Mouse (Mus musculus) neural tube, embryonic 14.5 days (tissue): ENCODE data around the gene Lpp. TPM values are rescaled to one million over a fixed set of nuclear protein-coding genes. Genes with fewer than 3 reads are reported as not detected.

Experiments
- ATAC-seq: fragments of 200-750 bp; cut with Nextera tagmentation; 2 replicates; pipeline ENCODE4 v1.8.0; 2017; ENCODE audit warnings: low read depth, mild to moderate bottlenecking, moderate TSS enrichment, moderate library complexity
- H3K27ac ChIP-seq: fragments of 300-500 bp; sonication (generic); 2 replicates; pipeline ENCODE4 v1.5.1; 2014; ENCODE audit warnings: low read depth, mild to moderate bottlenecking, control low read depth, low read length, moderate library complexity, mixed read lengths
- H3K27me3 ChIP-seq: fragments of 300-500 bp; sonication (generic); 2 replicates; pipeline ENCODE4 v1.6.1; 2014; ENCODE audit warnings: low read length; ENCODE audit not compliant: control insufficient read depth, insufficient read depth
- H3K36me3 ChIP-seq: fragments of 300-500 bp; sonication (generic); 2 replicates; pipeline ENCODE4 v1.6.1; 2014; ENCODE audit warnings: low read length, mixed read lengths; ENCODE audit not compliant: control insufficient read depth, insufficient read depth
- H3K4me1 ChIP-seq: fragments of 300-500 bp; sonication (generic); 2 replicates; pipeline ENCODE4 v1.6.1; 2014; ENCODE audit warnings: low read length; ENCODE audit not compliant: control insufficient read depth, insufficient read depth
- H3K4me2 ChIP-seq: fragments of 300-500 bp; sonication (generic); 2 replicates; pipeline ENCODE4 v1.6.1; 2014; ENCODE audit warnings: mild to moderate bottlenecking, low read depth, low read length, control low read depth
- H3K4me3 ChIP-seq: fragments of 300-500 bp; sonication (generic); 2 replicates; pipeline ENCODE4 v1.5.1; 2014; ENCODE audit warnings: low read depth, low read length, control low read depth, mixed read lengths
- H3K9ac ChIP-seq: fragments of 300-500 bp; sonication (generic); replicated peaks from 2 replicates; pipeline ENCODE4 v1.6.1; 2014; ENCODE audit warnings: low read depth, mild to moderate bottlenecking, control low read depth, low read length, mixed read lengths
- H3K9me3 ChIP-seq: fragments of 300-500 bp; sonication (generic); 2 replicates; pipeline ENCODE4 v1.6.1; 2016; ENCODE audit warnings: low read length; ENCODE audit not compliant: control insufficient read depth
- WGBS: fragments of 180-500 bp; shearing (Covaris S2); extraction: QIAGEN DNeasy Blood & Tissue Kit; methylation state at CpG from one replicate; pipeline ENCODE4 v1.1.7; 2014; 5-methylcytosine and 5-hydroxymethylcytosine counted together
- polyA plus RNA-seq: library from polyadenylated mRNA; unstranded; fragments of >200 nt; fragmentation: Nextera tagmentation; extraction: Ambion mirVana; gene quantifications from 2 replicates; pipeline ENCODE4 v1.2.1, GENCODE M21; 2014

Gene Lpp
- polyA plus RNA-seq, 1 experiment from 2014 or later, result 7.0 TPM

DNA sequence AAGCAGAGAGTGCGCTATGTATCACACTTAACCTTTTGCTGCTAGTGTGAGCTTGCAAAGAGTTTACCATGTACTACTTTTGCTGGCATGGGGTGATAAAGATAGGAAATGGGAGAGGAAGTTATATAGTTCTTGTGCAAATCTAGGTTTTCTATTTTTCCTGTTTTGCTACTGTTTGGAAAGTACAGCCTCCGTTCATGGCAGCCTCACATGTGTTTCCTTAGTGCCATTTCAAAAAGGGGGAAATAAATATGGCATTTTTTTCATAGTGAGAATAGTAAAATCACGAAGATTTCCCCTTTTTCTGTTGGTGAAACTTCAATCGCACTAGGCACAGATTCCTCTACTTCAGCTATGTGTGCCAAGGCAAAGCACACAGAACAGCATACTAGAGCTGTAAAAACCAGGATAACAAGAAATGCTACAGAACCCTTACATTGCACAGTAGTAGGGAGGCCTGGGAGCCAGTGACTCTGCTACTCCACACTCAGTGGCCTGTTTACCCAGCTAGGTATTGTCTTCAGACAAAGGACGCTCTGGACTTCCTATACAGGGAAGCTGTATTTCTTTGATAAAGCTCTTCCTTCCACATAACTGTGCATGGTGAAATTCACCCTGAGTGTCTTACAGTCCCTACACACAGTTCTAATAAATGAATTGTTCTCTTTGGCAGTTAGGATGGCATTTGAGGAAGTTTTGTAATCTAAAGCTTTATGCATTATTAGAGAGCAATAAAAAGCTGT is 276.6 kb downstream of the Lpp start:
- Histone ChIP-seq H3K27me3 (no peaks in the 10 kb centered on the region), H3K36me3 (no peaks in the 10 kb centered on the region), H3K4me1 (no peaks in the 10 kb centered on the region), H3K9ac (no peak overlapping the region), H3K4me2 (no peak overlapping the region), H3K27ac (no peak overlapping the region), H3K9me3 (no peaks in the 10 kb centered on the region), H3K4me3 (no peak overlapping the region)
- no peak for ATAC-seq
- 83% methylated on average over 5 of the region's 5 CpGs for WGBS

DNA sequence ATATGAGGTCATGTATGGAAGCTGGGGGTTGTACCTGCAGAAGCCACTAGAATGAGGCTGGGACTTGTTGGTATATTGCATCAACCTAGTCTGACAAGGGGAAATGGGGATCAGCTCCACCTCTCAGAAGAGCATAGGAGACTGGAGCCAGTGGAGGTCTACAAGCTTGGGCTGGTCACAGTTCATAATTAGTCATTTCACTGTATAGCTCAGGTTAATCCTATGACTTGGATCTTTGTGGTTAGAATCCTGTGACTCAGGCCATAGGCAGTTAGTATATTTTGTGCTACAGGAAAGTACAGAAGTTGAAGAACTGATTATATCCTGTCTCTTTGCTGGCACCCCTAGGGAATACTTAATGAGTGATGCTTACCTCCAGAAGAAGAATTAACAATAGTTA is 285.6 kb downstream of the Lpp start:
- Histone ChIP-seq H3K9ac (no peak overlapping the region), H3K4me3 (no peak overlapping the region), H3K4me1 (no peaks in the 10 kb centered on the region), H3K36me3 (no peaks in the 10 kb centered on the region), H3K4me2 (no peak overlapping the region), H3K27me3 (no peaks in the 10 kb centered on the region), H3K27ac (no peak overlapping the region), H3K9me3 (no peaks in the 10 kb centered on the region)
- ATAC-seq, result no peak

DNA sequence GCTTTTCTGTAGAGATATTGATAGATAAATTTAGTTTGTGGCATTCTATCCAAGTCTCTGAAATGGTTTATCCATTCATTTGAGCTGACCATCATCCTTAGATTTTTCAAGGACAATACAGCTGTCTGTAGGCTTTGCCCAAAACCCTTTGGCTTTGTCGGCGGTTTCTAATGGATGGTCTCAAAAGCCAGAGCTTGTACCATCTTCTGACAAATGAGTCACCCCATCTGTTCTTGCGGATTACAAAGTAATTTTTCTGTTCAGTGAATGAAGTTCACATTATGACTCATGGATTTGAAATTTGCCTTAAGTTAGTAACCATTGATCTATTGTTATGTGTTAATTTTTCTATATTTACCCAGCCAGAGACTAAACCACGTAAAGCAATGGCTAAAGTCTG is 301.8 kb downstream of the Lpp start:
- Histone ChIP-seq H3K27ac (no peak overlapping the region), H3K9ac (no peak overlapping the region), H3K9me3 (no peaks in the 10 kb centered on the region), H3K4me2 (no peak overlapping the region), H3K36me3 (no peaks in the 10 kb centered on the region), H3K4me3 (no peak overlapping the region), H3K4me1 (no peaks in the 10 kb centered on the region), H3K27me3 (no peaks in the 10 kb centered on the region)
- 94% methylated on average over 4 of the region's 4 CpGs for WGBS
- ATAC-seq, result no peak

DNA sequence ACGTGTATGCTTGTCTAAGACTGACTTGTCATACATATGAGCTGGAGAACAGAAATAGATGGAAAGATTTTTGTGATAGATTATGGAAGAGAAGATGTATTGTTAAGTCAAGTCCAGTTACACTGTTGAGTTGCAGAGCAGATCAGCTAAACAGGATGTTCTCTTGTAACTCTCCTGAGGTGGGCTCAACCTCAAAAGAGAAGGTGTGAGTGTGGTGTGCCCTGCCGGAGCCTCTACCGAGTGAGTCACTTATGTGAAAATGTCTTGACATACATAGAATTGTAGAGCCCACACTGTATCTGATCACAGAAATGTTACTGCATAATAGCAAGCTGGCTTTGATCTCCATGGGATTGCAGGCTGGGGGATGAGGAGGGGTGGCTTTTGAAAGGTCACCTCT is 310.9 kb downstream of the Lpp start:
- Histone ChIP-seq H3K4me3 (no peak overlapping the region), H3K27ac (no peak overlapping the region)
- 96% methylated on average over 3 of the region's 3 CpGs for WGBS

DNA sequence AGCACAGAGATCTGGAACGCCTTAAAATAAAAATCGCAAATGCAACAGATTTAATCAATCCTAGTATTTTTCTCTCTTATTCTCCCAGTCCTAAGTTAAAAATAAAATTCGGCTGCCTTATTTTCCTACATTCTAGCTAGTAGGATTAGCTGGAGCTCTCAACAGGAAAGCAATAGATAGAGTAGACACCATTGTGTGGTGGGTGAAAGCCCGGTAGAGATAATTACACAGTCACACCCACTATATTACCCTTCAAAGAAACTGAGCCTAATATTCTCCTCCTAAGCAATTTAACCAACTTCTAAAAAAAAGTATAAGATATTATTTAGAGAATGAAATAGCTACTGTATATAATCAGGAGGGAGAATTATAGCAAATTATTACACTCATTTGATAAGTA is 330.3 kb downstream of the Lpp start:
- ATAC-seq, result no peak
- Histone ChIP-seq H3K27me3 (no peaks in the 10 kb centered on the region), H3K36me3 (no peaks in the 10 kb centered on the region), H3K9me3 (no peaks in the 10 kb centered on the region), H3K4me3 (no peak overlapping the region), H3K9ac (no peak overlapping the region), H3K4me2 (no peak overlapping the region), H3K4me1 (0 out of 2 replicates have a peak, but pooled peaks cover 4% of the 10 kb centered on the region), H3K27ac (no peak overlapping the region)
- 59% methylated on average over 4 of the region's 4 CpGs for WGBS

More for the DNA sequence above, 310.9 kb downstream of the Lpp start:
- Histone ChIP-seq H3K27me3 (no peaks in the 10 kb centered on the region), H3K36me3 (no peaks in the 10 kb centered on the region), H3K4me1 (no peaks in the 10 kb centered on the region), H3K4me2 (no peak overlapping the region), H3K9ac (no peak overlapping the region), H3K9me3 (no peaks in the 10 kb centered on the region)
- no peak for ATAC-seq

- H3K4me1 ChIP-seq, result 0 out of 2 replicates have a peak, but pooled peaks cover 4% of the 10 kb centered on the region
- H3K36me3 ChIP-seq, result no peaks in the 10 kb centered on the region
- no peaks in the 10 kb centered on the region for H3K27me3 ChIP-seq
- no peak overlapping the region for H3K27ac ChIP-seq
- no peak overlapping the region for H3K9ac ChIP-seq
- no peaks in the 10 kb centered on the region for H3K9me3 ChIP-seq
- ATAC-seq, result no peak
- no peak overlapping the region for H3K4me2 ChIP-seq
- WGBS, result 92% methylated on average over 1 of the region's 1 CpGs
- H3K4me3 ChIP-seq, result no peak overlapping the region
Observed at GRCm38 (mm10) chr16:24732751-24733150, 339.4 kb downstream of the Lpp start.

GRCm38 (mm10) chr16:24733321-24733720 is 340.0 kb downstream of the Lpp start:
- Histone ChIP-seq H3K27ac (no peak overlapping the region), H3K9ac (no peak overlapping the region), H3K4me1 (0 out of 2 replicates have a peak, but pooled peaks cover 2% of the 10 kb centered on the region), H3K36me3 (no peaks in the 10 kb centered on the region), H3K4me2 (no peak overlapping the region), H3K4me3 (no peak overlapping the region), H3K27me3 (no peaks in the 10 kb centered on the region), H3K9me3 (no peaks in the 10 kb centered on the region)
- ATAC-seq, result no peak
- WGBS, result 86% methylated on average over 1 of the region's 1 CpGs

GRCm38 (mm10) chr16:24735754-24736153 is 342.4 kb downstream of the Lpp start:
- 89% methylated on average over 2 of the region's 2 CpGs for WGBS
- Histone ChIP-seq H3K9me3 (no peaks in the 10 kb centered on the region), H3K27me3 (no peaks in the 10 kb centered on the region), H3K9ac (no peak overlapping the region), H3K4me2 (no peak overlapping the region), H3K27ac (no peak overlapping the region), H3K36me3 (no peaks in the 10 kb centered on the region), H3K4me3 (no peak overlapping the region), H3K4me1 (no peaks in the 10 kb centered on the region)
- ATAC-seq, result no peak

GRCm38 (mm10) chr16:24737362-24738057 is 344.2 kb downstream of the Lpp start:
- H3K4me1 ChIP-seq, result no peaks in the 10 kb centered on the region
- H3K36me3 ChIP-seq, result no peaks in the 10 kb centered on the region
- WGBS, result 61% methylated on average over 10 of the region's 10 CpGs
- H3K9ac ChIP-seq, result no peak overlapping the region
- H3K9me3 ChIP-seq, result no peaks in the 10 kb centered on the region
- H3K4me3 ChIP-seq, result no peak overlapping the region
- no peaks in the 10 kb centered on the region for H3K27me3 ChIP-seq
- no peak for ATAC-seq
- H3K4me2 ChIP-seq, result no peak overlapping the region
- H3K27ac ChIP-seq, result no peak overlapping the region
